Mouse (Mus musculus): Measurements from ENCODE around the gene Crkl. TPM values are rescaled to one million over a fixed set of nuclear protein-coding genes. Genes with fewer than 3 reads are reported as not detected.

The Crkl gene
- total and polyA plus RNA-seq, 2 experiments, result 9.6 to 28.8 TPM

DNA sequence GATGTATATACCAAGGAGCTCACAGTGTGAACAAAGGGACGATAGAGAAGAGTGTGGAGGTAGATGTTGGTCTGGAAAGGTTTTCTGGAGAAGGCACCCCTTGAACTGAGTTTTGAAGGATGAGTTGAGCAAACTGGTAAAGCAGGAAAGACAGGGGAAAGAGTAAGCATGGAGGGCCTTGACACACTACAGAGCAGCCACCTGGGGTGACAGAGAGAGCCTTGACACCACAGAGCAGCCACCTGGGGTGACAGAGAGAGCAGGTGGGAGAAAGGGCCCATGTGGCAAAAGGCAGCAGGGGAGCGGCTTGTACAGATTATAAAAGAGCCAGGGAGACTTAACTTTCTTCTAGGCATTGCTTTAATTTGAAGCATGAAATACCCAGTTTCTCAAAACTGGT, 23.0 kb downstream of the Crkl start:
- no peak for DNase-seq (ENCODE audit: extremely low read depth, low read depth, low spot score)
- TF ChIP-seq POLR2A (IDR thresholded peaks at IDR 0.05; ENCODE audit: extremely low read depth, insufficient read depth, low read length) (no peak), CTCF (IDR thresholded peaks at IDR 0.05; ENCODE audit: low read depth, low read length) (no peak)
- H3K4me1 ChIP-seq (ENCODE audit: control insufficient read depth, insufficient read depth, low read length), result no peaks in the 10 kb centered on the region
- 88% methylated on average over 2 of the region's 2 CpGs for WGBS
- H3K27ac ChIP-seq (replicated peaks; ENCODE audit: insufficient read depth, low read depth, low read length), result no peak overlapping the region
- peaks cover 36% of the 10 kb centered on the region; the same call in 1 of the 2 replicates for H3K79me2 ChIP-seq (ENCODE audit: control insufficient read depth, insufficient read depth, low read length)
- no peaks in the 10 kb centered on the region for H3K27me3 ChIP-seq (ENCODE audit: control insufficient read depth, insufficient read depth, low read length)
- no peak overlapping the region for H3K4me3 ChIP-seq (ENCODE audit: insufficient read depth, low read depth, low read length)
- peaks cover 18% of the 10 kb centered on the region for H3K36me3 ChIP-seq (ENCODE audit: control insufficient read depth, insufficient read depth, low read length)
- H3K9ac ChIP-seq (ENCODE audit: low read depth, low read length), result no peak overlapping the region

DNA sequence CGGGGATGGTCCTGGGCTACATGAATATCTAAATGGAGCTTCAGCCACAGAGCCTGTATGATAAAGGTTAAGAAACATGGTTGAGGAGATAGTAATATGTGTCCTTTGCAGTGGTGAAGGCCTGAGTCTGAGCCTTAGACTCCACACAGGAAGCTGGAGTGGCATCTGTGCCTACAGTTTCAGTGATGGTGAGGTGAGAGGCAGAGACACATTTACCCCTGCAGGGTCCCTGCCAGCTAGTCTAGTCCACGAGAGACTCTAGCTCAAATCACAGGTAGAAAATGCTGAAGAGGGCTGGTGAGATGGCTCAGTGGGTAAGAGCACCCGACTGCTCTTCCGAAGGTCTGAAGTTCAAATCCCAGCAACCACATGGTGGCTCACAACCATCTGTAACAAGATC, 23.5 kb downstream of the Crkl start:
- Histone ChIP-seq H3K27me3 (ENCODE audit: control insufficient read depth, insufficient read depth, low read length) (no peaks in the 10 kb centered on the region), H3K36me3 (ENCODE audit: control insufficient read depth, insufficient read depth, low read length) (peaks cover 14% of the 10 kb centered on the region), H3K4me1 (ENCODE audit: control insufficient read depth, insufficient read depth, low read length) (no peaks in the 10 kb centered on the region), H3K27ac (replicated peaks; ENCODE audit: insufficient read depth, low read depth, low read length) (no peak overlapping the region), H3K79me2 (ENCODE audit: control insufficient read depth, insufficient read depth, low read length) (peaks cover 35% of the 10 kb centered on the region; the same call in 1 of the 2 replicates), H3K4me3 (ENCODE audit: insufficient read depth, low read depth, low read length) (no peak overlapping the region), H3K9ac (ENCODE audit: low read depth, low read length) (no peak overlapping the region)
- DNase-seq (ENCODE audit: extremely low read depth, low read depth, low spot score), result no peak
- TF ChIP-seq CTCF (IDR thresholded peaks at IDR 0.05; ENCODE audit: low read depth, low read length) (no peak), POLR2A (IDR thresholded peaks at IDR 0.05; ENCODE audit: extremely low read depth, insufficient read depth, low read length) (no peak)
- WGBS, result 90% methylated on average over 4 of the region's 4 CpGs

DNA sequence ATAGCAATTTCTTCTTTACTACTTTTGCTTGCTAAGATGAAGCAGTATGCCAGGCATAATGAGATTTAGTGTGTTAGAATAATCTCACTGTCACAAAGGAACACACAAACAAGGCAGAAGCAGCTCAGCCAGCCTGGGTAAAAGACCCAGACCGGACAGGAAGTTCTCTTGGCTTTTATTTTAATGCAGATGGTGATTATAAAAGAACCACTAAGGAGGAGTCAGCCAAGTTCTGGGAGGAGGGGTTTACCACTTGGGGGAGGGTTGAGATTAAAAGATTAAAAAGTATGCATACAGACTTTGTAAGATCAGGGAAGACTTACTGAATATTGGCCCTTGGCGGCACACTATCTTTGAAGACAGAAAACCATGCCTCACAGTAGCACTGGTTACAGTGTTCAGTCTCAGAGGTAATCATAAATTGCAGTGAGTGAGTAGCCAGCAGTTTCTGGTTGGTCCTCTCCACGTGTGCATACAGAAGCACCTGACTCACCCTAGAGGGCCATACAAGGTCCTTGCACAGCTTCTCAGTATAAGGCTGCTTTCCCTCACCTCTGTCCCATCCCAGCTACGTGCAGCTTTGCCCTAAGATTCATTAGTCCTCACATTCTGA, 26.6 kb downstream of the Crkl start:
- Histone ChIP-seq H3K27ac (replicated peaks; ENCODE audit: insufficient read depth, low read depth, low read length) (no peak overlapping the region), H3K9ac (ENCODE audit: low read depth, low read length) (no peak overlapping the region), H3K27me3 (ENCODE audit: control insufficient read depth, insufficient read depth, low read length) (no peaks in the 10 kb centered on the region), H3K4me1 (ENCODE audit: control insufficient read depth, insufficient read depth, low read length) (no peaks in the 10 kb centered on the region), H3K79me2 (ENCODE audit: control insufficient read depth, insufficient read depth, low read length) (peaks cover 28% of the 10 kb centered on the region; the same call in 1 of the 2 replicates), H3K4me3 (ENCODE audit: insufficient read depth, low read depth, low read length) (no peak overlapping the region), H3K36me3 (ENCODE audit: control insufficient read depth, insufficient read depth, low read length) (peaks cover 14% of the 10 kb centered on the region)
- WGBS, result 65% methylated on average over 4 of the region's 4 CpGs
- no peak for DNase-seq (ENCODE audit: extremely low read depth, low read depth, low spot score)
- TF ChIP-seq POLR2A (IDR thresholded peaks at IDR 0.05; ENCODE audit: extremely low read depth, insufficient read depth, low read length), result no peak
- TF ChIP-seq CTCF (IDR thresholded peaks at IDR 0.05; ENCODE audit: low read depth, low read length), result no peak

DNA sequence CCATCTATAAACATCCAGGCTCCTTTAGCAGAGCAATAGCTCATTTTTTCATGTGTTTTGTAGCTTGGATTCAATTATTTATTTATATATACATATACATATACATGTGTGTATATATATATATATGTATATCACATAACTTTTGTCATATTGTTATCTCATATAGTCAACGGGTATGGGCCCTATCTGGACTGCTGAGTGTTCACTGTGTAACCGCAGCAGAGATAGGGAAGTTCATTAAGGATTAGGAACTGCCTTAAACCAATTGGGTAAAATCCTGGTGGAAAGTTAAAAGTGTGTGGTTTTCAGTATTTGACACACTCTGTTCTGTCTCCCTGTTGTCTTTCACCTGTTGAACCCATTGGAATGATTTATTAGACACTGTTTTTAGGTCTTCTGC, 29.7 kb downstream of the Crkl start:
- no peak for TF ChIP-seq POLR2A (IDR thresholded peaks at IDR 0.05; ENCODE audit: extremely low read depth, insufficient read depth, low read length)
- no peak for TF ChIP-seq CTCF (IDR thresholded peaks at IDR 0.05; ENCODE audit: low read depth, low read length)
- no peak for DNase-seq (ENCODE audit: extremely low read depth, low read depth, low spot score)
- WGBS, result 78% methylated on average over 2 of the region's 2 CpGs
- Histone ChIP-seq H3K36me3 (ENCODE audit: control insufficient read depth, insufficient read depth, low read length) (peaks cover 30% of the 10 kb centered on the region), H3K9ac (ENCODE audit: low read depth, low read length) (no peak overlapping the region), H3K4me3 (ENCODE audit: insufficient read depth, low read depth, low read length) (no peak overlapping the region), H3K27me3 (ENCODE audit: control insufficient read depth, insufficient read depth, low read length) (no peaks in the 10 kb centered on the region), H3K4me1 (ENCODE audit: control insufficient read depth, insufficient read depth, low read length) (no peaks in the 10 kb centered on the region), H3K79me2 (ENCODE audit: control insufficient read depth, insufficient read depth, low read length) (peaks cover 24% of the 10 kb centered on the region; the same call in 1 of the 2 replicates), H3K27ac (replicated peaks; ENCODE audit: insufficient read depth, low read depth, low read length) (no peak overlapping the region)

DNA sequence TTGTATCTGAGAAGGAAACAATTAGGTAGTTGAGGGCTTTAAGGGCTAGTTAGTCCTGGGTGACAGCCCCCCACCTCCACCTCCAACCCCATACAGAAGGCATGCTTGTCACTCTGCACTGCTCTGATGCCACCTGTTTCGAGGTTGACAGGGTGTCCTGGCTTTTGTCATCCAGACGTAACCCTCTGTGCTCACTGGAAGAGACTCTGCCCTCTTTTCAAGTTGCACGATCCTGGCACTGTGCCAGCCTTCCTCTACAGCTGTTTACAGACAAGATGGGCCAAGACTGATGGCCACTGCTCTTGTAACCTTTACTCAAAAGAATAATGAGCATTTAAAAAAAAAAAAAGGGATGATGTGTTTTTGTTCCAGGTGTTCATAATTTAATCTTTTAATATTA, 34.7 kb downstream of the Crkl start:
- H3K36me3 ChIP-seq (ENCODE audit: control insufficient read depth, insufficient read depth, low read length), result peaks cover 23% of the 10 kb centered on the region
- DNase-seq (ENCODE audit: extremely low read depth, low read depth, low spot score), result peak; percentile 94
- H3K27ac ChIP-seq (replicated peaks; ENCODE audit: insufficient read depth, low read depth, low read length), result no peak overlapping the region
- H3K4me1 ChIP-seq (ENCODE audit: control insufficient read depth, insufficient read depth, low read length), result peaks cover 1% of the 10 kb centered on the region; the same call in 1 of the 2 replicates
- no peak for TF ChIP-seq CTCF (IDR thresholded peaks at IDR 0.05; ENCODE audit: low read depth, low read length)
- no peak for TF ChIP-seq POLR2A (IDR thresholded peaks at IDR 0.05; ENCODE audit: extremely low read depth, insufficient read depth, low read length)
- no peaks in the 10 kb centered on the region for H3K27me3 ChIP-seq (ENCODE audit: control insufficient read depth, insufficient read depth, low read length)
- no peak overlapping the region for H3K9ac ChIP-seq (ENCODE audit: low read depth, low read length)
- WGBS, result 8% methylated on average over 3 of the region's 3 CpGs
- no peak overlapping the region for H3K4me3 ChIP-seq (ENCODE audit: insufficient read depth, low read depth, low read length)
- 0 out of 2 replicates have a peak, but pooled peaks cover 3% of the 10 kb centered on the region for H3K79me2 ChIP-seq (ENCODE audit: control insufficient read depth, insufficient read depth, low read length)
